Mouse (Mus musculus) cerebellum, adult 2 months (tissue): Measurements from ENCODE around the gene Wdr11.

ENCODE experiments used
- CTCF ChIP-seq: fragments of 200-500 bp; IDR thresholded peaks from 2 replicates; pipeline ENCODE4 v1.5.1; 2011; ENCODE audit warnings: low read depth, mild to moderate bottlenecking, control low read depth, low read length, moderate library complexity, borderline replicate concordance; ENCODE audit not compliant: insufficient read depth
- POLR2A ChIP-seq: fragments of 200-500 bp; IDR thresholded peaks from 2 replicates; pipeline ENCODE4 v1.6.1; 2011; ENCODE audit warnings: low read length, control low read depth, borderline replicate concordance; ENCODE audit not compliant: insufficient read depth

DNA sequence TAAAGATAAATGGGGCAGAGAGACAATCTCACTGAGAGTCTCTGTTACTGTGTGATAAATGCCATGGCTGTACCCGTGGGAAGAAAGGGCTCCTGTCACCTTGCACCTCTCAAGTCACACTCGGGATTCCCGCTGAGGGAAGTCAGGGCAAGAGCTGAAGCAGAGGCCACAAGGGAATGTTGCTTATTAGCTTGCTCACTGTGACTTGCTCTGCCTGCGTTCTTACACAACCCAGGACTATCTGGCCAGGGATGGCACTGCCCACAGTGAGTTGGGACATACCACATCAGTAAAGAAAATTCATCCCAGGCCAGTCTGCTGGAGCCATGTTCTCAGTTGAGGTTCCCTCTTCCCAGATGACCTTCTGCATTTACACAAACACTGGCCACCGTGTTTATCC lies 29.5 kb downstream of the Wdr11 start:
- TF ChIP-seq POLR2A (no peak), CTCF (no peak)
